Mouse (Mus musculus): ENCODE measurements around the gene Tfb1m.

The Tfb1m gene

DNA sequence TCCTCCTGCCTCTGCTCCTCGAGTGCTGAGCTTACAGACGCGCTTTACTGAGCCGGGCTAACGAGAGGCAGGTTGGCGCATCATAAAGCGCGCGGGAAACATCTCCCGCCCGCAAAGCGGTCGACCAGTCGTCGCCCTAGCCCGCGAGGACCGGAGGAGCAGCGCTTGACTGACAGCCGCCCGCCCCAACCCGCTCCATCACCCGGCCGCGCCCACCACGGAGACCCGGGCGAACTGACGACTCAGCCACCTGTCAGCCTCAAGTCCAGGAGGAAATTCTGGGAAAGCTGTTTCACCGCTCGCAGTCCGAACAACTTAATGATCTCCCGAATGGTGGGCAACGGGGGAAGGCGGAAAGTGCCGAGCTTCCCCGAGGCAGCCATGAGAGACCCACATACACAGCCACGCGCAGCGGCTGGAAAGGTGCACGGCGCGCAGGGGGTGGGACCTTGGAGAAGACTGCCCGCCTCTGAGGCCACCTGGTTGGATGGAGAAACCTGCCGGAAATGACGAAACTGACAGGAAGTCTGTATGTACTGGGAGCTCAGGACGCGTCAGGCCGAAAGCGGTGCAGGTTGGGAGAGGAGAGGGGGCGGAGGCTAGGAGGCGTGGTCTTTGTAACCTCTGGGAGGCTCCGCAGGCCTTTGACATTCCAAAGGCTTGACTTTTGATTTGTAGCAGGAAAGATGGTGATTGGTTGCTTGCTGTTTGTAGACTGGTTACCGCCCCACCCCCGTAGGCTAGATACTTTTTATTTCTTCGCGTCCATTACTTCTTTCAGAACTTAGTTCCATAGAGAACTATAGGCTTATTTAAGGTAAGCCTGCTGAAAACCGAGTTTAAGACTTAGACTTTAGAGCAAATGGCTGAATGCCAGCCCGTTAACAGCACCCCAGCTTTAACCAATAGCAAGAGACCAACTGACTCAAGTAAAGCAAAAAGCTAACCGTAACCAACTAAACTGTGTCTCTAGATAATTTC, at the start of gene Tfb1m:
Gene Tfb1m, minus strand, starts transcription at position 451 of the 981 bp plus-strand sequence.
- peak; percentile 99 for DNase-seq (ENCODE audit: low spot score)

DNA sequence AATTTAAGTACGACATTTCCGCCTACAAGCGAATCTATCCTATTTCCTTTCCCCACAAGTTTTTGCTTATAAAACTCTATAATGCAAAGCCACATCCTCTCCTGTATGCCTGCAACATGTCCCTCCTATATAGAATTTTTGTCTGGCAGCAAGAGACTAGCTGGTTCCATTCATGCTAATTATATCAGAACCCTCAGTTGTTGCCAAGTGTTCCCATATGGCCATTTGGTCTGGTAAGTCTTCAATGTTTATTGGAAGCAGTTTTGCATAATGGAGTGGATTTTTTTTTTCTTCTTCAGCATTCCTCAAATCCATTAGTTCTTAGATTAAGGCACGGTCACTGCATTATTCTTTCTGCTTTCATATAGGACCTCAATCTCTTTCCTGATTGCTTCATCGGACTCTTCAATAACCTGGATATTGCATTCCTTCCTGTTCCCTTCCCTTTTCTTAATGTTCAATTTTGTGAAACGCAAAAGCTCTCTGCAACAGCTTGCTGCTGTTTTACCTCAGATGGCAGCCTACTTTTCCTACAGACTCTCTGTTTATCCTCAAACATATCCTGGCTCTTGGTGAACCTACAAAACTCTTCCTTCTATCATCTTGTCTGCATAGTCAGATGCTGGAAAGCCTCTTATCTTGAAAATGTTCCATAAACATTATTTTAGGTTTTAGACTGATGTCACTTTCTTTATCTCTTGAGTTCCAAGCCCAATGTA, 45.5 kb upstream of the Tfb1m start:
- no peak for DNase-seq (ENCODE audit: low spot score)

DNA sequence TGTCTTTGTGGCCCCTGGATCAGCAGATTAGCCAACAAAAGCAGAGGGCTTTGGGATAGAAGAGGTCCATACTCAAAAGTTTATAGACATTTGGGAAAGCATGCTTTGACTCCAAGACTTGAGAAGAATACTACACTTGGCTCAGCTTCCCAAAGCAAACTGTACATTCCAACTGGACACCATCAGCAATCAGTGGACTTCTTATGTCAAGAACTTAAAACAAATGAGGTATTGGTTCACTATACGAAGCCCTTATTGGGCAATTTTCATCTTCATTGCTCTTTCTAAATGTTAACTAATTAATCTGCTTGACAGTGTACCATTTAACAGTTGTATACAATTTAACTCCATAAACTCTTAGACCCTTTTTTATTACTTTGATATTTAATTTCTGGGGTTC, 40.8 kb upstream of the Tfb1m start:
- no peak for DNase-seq (ENCODE audit: low spot score)

DNA sequence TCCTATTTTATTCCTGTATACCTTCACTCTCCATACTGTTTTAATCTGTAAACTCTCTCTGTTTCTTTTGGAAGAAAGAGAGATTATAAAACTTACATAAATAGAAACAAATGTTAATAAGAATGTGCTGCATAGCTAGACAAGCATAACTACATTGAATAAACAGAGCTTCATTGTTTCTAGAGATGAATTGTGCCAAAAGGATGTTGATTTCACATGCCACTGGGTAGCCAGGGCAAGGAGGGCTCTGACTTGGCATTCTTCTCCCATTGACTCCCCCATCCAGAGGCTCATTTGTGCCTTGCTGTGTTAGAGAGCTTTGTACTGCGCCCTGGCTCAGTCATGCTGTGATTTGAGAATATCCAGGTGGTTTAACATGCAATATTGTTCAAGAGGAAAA, 40.3 kb upstream of the Tfb1m start:
- DNase-seq (ENCODE audit: low spot score), result no peak

DNA sequence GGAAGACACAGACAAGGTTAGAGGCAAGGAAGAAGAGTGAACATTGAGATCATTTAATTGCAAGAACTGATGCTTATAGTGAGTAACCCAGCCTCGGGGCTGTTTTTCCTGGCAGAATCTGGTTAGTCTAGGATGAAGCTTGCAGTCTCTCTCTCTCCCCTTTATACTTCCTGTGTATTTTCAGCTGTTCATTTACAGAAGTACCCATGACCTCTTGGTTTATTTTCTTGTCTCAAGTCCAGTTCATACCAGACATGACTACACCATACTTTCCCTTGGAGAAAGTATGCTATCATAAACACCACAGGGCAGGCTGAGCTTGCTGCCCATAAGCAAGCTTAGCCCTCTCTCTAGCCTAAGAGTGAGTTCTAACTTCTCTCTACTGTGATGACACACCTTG, 39.5 kb upstream of the Tfb1m start:
- DNase-seq (ENCODE audit: low spot score), result no peak

DNA sequence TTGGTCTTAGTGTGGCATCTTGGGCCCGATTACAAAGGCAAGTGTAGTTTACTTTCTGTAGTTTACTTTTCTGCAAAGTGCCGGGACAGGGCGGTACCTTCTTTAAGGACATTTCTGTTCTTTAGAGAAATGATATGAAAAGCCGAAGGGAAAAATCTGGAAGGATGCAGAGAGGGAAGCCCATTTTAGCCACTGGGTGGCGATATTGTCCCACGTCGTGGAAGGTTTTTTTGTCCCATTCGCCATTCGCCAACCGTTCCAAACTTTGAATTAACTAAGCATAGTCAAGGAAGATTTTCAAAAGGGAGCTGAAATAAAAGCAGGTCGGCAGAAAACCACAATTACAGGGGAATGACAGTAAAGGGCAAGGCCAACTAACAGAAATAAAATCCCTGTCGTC, 13.3 kb upstream of the Tfb1m start:
- DNase-seq (ENCODE audit: low spot score), result peak; percentile 69

DNA sequence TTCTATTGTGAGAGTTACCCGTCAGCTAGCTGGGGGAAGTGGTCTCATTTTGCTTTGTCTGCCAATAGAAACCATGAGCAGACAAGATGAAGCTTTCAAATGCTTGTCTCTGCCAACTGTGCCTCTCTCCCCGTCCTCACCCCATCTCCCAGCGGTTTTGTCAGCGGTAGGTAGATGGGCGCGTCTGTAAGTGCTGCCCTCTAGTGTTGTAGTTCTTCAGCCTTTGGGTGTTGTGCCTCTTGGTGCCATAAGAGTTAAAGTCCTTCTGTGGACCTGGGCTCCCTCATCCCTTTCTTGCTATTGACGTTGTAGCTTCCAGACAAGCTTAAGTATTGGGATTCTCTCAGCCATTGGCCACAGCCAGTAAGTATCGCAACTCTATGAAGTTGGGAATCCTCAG, 4.8 kb upstream of the Tfb1m start:
- DNase-seq (ENCODE audit: low spot score), result no peak

DNA sequence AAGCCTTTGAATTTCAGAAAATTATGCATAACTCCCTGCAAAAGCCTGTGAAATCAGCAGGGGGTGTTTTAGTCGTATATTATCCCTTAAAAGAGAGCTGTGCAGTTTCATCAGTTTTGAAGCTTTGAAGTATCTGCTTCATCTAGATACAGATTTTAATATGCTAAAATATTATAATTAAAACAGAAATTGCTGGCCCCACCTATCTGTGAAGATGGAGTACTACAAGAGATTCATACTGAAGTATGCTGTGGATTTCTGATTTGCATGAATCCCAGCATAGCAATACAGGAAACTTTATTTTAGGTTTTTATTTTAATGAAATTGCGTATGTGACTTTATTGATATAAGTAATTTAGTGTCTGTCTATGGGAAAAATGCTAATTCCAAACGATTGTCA, 3.0 kb upstream of the Tfb1m start:
- no peak for DNase-seq (ENCODE audit: low spot score)

DNA sequence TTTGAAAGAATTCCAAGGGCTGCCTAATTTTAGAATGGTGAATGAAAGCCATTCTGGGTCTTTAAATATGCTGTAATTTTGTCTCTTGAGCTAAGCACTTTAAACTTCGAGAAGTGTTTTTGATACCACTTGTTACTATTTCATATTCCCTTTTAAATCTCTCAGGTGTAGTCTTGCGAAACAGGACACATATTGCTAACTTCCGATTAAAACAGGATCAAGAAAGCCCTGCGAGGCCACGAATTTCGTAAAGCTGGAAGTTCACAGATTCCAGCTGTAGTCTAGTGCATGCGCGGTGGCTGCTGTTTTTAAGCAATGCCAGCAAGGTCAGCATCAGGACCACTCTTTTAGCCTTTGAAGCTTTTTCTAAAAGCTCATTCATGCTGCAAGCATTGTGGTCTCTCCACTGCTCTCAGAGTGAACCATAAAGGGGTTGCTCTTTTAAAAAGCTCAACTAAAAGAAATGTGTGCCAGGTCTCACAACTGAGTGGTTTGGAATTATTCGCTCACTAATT, 832 bp upstream of the Tfb1m start:
- DNase-seq (ENCODE audit: low spot score), result peak; percentile 39

DNA sequence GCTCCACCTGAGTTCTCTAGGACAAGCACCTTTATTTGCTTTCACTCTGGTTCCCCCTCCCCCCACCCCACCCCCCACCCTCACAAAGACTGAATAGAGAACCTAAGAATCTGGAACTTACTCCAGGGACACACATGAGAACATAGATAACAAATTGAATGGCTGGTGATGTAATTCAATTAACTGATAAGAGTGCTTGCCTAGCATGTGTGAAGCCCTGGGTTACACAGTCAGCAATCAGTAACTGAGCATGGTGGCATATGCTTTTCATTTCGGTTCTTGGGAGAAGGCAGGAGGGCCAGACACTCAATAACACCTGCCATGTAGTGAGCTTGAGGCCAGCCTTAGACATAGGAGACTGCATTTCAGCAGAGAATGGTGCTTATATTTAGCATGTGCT, 1.3 kb downstream of the Tfb1m start:
- no peak for DNase-seq (ENCODE audit: low spot score)

DNA sequence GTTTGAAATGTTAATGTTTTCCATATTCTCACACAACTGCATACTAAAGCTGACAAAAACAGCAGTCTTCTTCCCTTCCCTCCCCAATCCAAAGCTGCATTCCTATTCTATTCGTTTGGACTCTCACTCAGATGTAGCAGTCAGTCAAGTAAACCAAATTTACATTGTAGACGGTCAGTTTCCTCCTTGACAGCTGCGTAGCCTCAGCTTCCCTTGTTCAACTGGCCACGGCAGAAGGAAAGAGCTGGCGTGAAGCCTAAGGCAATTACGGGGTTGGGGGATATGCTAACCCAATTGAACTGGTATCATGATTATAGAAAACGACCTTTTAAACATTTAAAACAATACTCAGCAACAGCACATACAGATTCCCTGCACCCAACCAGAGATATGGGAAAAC, 9.9 kb downstream of the Tfb1m start:
- DNase-seq (ENCODE audit: low spot score), result no peak

DNA sequence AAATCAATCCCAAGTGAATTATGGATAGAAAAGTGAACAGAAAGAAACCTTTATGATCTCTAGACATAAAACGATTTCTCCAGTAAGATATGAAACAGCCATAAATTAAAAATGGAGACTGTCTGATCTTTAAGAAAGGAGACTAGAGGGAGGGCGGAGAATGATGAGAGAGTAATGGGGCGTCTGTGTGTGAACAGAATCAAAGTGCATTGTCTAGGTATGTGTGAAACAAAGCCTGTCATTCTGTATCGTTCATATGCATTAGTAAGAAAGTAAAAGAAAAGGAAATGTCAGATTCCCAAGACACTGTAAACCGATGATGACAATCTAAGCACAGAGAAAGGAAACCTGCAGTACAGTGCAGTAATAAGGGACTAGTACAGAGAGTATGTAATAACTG, 16.5 kb downstream of the Tfb1m start:
- no peak for DNase-seq (ENCODE audit: low spot score)

DNA sequence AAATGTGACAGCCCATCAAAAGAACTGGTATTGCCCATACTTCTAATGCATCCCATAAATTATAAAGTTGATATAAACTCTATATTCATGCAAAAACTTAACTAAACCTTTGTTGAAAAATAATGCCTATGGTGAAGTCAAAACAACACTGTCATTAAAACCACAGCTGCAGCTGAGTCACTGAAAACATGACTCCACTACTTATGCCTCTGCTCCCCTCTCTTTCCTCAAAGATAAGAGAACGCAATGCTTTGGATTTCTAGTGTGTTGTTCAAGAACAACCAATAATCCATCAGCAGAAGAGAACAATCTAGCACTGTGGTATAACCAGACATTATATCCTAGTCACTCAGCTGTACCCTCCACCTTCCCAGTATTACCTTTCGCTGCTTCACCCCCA, 17.3 kb downstream of the Tfb1m start:
- DNase-seq (ENCODE audit: low spot score), result no peak

DNA sequence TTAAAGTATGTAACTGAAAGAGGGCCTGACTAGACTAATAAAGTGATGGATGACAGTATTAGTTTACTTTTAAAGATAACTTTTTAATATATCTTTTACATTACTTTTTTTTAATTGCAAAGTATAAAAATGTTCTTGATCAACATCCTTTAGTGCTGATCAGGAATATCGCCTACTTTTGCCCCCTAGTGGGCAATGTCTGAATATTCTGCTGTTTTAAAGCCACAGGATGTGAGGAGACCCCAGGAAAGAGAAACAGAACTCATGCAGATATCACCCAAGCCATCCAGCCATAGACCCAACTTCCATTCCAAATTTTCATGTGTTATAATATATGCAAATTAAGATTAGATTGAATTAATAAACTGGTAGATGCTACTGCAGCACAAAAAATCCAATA, 24.2 kb downstream of the Tfb1m start:
- DNase-seq (ENCODE audit: low spot score), result peak; percentile 54

DNA sequence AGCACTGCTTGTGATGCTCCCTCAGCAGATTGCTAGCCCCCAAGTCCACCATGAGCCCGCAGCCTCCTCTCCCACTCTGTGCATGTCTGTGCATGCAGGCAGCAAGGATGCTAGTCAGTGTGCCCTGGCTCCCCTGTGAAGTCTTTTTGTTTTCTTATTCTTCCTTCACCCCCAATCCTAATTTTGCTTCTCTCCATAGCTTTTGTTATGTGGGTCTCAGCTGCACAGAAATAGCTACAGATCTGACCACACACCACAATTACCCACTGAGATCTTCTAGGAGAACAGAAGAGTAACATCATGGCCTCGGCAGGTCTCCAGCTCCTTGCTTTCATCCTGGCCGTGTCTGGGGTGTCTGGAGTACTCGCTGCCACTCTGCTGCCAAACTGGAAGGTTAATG, 25.3 kb downstream of the Tfb1m start, which contains the start of gene Cldn20:
Gene Cldn20, plus strand, starts transcription at position 301 of the 400 bp plus-strand sequence.
- no peak for DNase-seq (ENCODE audit: low spot score)

DNA sequence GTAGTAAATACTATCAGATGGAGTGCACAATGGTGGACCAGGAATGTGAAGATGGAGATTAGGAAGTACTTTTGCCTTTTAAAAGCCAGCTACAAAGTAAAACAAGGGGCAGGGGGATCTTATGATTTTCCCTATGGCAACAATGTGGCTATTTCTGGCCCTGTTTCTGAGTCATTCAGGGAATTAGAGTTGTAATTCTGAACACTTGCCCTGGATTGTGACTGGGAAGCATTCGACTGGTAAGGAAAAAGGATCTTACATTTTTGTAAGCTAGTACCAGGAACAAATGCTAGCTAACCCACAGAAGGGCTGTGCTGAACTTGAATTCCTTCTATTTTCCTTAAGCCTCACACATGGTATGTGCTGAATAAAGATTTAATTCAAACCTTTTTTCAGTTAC, 25.9 kb downstream of the Tfb1m start:
- no peak for DNase-seq (ENCODE audit: low spot score)

DNA sequence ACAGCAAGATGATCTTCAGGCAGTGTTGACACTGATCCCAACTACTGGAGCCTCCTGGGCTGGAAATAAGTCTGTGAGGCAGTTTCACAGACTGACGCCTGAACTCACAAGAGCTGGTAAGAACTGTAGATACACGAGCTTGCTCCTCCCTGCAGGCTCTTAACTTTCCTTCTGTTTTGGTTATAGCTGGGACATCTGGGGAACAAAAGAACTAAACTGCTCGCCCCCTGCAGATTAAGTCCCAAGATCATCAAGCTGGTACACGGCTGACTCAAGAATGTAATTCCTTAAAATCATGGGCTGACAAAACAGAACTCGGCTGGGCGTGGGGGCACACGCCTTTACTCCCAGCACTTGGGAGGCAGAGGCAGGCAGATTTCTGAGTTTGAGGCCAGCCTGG, 27.0 kb downstream of the Tfb1m start:
- DNase-seq (ENCODE audit: low spot score), result no peak

DNA sequence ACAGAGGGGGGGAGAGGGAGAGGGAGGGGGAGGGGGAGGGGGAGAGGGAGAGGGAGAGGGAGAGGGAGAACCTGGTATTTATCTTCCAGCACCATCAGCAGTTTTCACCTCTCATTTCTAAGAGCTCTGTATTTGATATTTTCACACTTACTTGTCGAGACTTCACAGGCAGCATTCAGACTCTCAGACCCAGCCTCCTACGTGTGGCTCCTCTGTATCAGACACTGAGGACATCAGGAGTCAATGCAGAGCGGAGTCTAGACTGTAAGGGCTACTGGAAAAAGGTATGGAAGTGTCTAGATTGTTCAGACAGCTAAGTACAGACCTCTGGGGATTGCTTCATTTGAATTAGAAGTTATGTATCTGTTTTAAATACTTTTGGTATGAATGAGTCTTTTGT, 28.1 kb downstream of the Tfb1m start:
- DNase-seq (ENCODE audit: low spot score), result no peak

DNA sequence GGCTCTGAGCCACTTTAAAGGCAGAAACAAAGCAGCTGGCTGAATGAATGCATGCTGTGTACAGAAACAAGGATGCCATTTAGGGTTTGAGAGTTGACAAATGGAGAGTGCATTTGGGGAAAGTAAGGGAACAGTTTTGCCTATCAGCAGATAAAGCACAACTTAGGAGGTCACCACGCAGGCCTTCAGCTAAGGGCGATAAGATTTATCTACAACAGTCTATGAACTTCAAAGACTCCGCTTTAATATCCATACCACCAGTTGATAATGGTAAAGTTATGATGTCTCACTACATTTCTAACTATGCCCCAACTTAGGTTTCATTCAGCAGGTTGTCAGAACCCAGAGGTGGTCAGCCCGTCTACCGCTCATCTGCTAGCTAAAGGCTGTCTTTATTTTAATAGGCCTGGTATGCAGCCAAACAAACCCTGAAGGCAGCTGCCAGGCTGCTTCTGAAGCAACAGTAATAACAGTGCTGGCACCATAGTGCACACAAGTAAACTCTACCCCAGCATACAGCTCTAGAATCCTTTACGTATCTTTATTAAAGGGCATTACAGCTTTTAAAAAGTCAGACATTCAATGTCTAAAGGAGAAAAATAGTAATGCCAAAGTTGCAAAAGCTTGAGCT, 29.6 kb downstream of the Tfb1m start:
- DNase-seq (ENCODE audit: low spot score), result no peak

DNA sequence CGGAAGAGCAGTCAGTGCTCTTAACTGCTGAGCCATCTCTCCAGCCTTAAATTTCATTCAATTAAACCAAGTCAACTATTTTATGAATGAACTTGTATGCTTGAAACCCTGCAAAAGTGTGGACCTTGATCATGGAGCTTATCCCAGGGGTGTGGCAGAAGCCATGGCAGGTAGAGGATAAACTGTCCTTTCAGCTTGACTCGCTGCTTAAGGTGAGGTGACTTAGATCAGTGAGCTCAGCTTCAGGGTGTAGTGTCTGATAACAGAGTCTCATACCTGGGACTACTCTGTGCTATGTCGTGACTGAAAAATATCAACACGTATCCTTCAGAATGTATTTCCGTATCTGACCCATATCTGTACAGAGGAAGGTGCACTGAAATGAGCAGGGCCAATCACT, 37.2 kb downstream of the Tfb1m start:
- no peak for DNase-seq (ENCODE audit: low spot score)

DNA sequence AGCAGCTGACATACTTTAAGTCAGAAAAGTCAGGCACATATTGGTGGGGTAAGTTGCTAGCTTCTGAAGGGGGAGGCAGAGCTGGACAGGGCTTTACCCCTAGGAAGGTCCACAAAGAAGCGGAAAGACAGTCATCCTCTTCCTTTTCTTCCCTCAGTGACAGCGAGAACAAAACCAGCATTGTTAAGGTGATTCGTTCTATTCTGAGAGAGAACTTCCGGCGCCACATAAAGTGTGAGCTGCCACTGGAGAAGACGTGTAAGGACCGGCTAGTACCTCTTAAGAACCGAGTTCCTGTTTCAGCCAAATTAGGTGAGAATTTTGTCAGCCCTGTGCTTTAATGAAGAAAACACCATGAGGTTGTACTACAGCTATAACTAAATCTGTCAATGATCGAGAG, 41.2 kb downstream of the Tfb1m start:
- DNase-seq (ENCODE audit: low spot score), result no peak

DNA sequence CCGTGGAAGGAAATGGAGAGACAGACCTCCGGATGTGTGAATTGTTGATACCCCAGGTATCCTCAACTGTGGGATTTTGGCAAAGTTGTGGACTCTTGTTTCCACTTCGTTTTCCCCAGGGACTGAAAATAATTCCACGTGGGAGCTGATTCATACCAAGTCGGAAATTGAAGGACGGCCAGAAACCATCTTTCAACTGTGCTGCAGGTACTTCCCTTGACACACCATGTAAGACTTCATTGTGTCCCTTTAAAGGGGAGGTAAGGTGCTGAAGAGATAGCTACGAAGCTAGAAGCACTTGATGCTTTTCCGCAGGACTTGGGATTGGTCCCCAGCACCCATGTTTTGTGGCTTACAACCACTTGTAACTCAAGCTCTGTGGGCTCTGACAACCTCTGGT, 41.7 kb downstream of the Tfb1m start:
- DNase-seq (ENCODE audit: low spot score), result no peak

DNA sequence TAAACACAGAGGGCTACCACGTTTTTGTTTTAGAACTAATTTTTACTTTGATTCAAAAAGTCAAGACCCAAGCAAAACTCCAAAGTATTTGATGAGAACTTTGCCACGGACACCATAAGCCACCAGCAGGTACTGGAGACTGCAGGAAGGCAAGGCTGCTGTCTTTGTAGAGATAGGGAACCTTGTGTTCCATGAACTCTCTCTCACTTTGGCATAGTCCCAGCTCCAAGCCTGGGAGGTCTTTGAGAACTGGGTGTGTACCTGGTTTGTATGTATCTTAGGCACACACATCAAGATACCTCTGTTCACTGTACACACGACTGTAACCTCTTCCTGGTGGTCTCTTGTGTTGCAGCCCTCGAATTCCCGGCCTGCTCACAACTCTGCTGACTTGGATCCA, 43.3 kb downstream of the Tfb1m start:
- no peak for DNase-seq (ENCODE audit: low spot score)
